Mouse (Mus musculus) lung, postnatal 0 days (tissue): ENCODE measurements around the gene Ick. TPM values are rescaled to one million over a fixed set of nuclear protein-coding genes. Genes with fewer than 3 reads are reported as not detected.

Source experiments
- ATAC-seq: fragments of 200-750 bp; cut with Nextera tagmentation; 2 replicates; pipeline ENCODE4 v1.8.0; 2017; ENCODE audit warnings: moderate library complexity
- DNase-seq: peaks from one replicate; pipeline ENCODE4 v3.0.0-alpha.2; 2016; ENCODE audit warnings: low spot score
- H3K27ac ChIP-seq: fragments of 300-500 bp; sonication (generic); 2 replicates; pipeline ENCODE4 v1.5.1; 2014; ENCODE audit warnings: antibody characterized with exemption, mild to moderate bottlenecking, low read length, mixed read lengths
- H3K27me3 ChIP-seq: fragments of 300-500 bp; sonication (generic); replicated peaks from 2 replicates; pipeline ENCODE4 v1.6.1; 2014; ENCODE audit warnings: low read length, mixed read lengths; ENCODE audit not compliant: insufficient read depth
- H3K36me3 ChIP-seq: fragments of 300-500 bp; sonication (generic); 2 replicates; pipeline ENCODE4 v1.6.1; 2014; ENCODE audit warnings: low read length, mixed read lengths; ENCODE audit not compliant: insufficient read depth
- H3K4me1 ChIP-seq: fragments of 300-500 bp; sonication (generic); 2 replicates; pipeline ENCODE4 v1.6.1; 2014; ENCODE audit warnings: antibody characterized with exemption, low read depth, low read length, mixed read lengths; ENCODE audit not compliant: insufficient read depth
- H3K4me2 ChIP-seq: fragments of 300-500 bp; sonication (generic); replicated peaks from 2 replicates; pipeline ENCODE4 v1.6.1; 2014; ENCODE audit warnings: low read depth, mild to moderate bottlenecking, low read length, moderate library complexity, mixed read lengths
- H3K4me3 ChIP-seq: fragments of 300-500 bp; sonication (generic); 2 replicates; pipeline ENCODE4 v1.5.1; 2014; ENCODE audit warnings: low read depth, low read length
- H3K9ac ChIP-seq: fragments of 300-500 bp; sonication (generic); replicated peaks from 2 replicates; pipeline ENCODE4 v1.6.1; 2014; ENCODE audit warnings: low read depth, mild to moderate bottlenecking
- H3K9me3 ChIP-seq: fragments of 300-500 bp; sonication (generic); 2 replicates; pipeline ENCODE4 v1.6.1; 2016; ENCODE audit warnings: low read length, mixed read lengths
- CTCF ChIP-seq: IDR thresholded peaks from 2 replicates; pipeline ENCODE4 v1.5.1; 2016; ENCODE audit warnings: antibody characterized with exemption, mild to moderate bottlenecking
- EP300 ChIP-seq: IDR thresholded peaks from 2 replicates; pipeline ENCODE4 v1.6.1; 2016; ENCODE audit warnings: antibody characterized with exemption, mild to moderate bottlenecking, control low read depth
- WGBS: fragments of 180-500 bp; shearing (Covaris S2); extraction: QIAGEN DNeasy Blood & Tissue Kit; methylation state at CpG from one replicate; pipeline ENCODE4 v1.1.7; 2014; 5-methylcytosine and 5-hydroxymethylcytosine counted together
- polyA plus RNA-seq: library from polyadenylated mRNA; unstranded; fragments of >200 nt; fragmentation: Nextera tagmentation; extraction: Ambion mirVana; gene quantifications from 2 replicates; pipeline ENCODE4 v1.2.1, GENCODE M21; 2015

The Ick gene
- polyA plus RNA-seq, 1 experiment from 2014 or later: 23.0 TPM

DNA sequence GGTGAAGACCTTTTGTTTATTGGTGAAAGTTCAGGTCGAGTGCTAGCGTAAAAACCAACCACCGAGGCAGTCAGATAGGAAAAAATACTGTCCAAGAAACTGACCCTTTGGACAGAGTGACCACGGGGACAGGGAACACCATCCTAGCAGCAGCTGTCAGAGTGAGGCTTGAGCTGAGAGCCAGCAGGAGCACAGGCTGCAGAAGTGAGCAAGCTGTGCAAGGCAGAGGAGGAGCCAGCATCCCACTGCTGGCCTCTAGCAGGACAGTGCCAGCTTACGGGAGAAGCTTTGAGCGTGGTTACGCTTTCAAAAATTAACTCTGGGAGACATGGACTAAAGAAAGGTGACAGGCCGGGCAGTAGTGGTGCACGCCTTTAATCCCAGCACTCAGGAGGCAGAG, 21.2 kb upstream of the Ick start:
- ATAC-seq (no peak), DNase-seq (no peak)
- H3K9me3 ChIP-seq: no peaks in the 10 kb centered on the region
- WGBS: 90% methylated on average over 9 of the region's 9 CpGs
- H3K4me1 ChIP-seq: no peaks in the 10 kb centered on the region
- no peaks in the 10 kb centered on the region for H3K27me3 ChIP-seq
- H3K9ac ChIP-seq: no peak overlapping the region
- TF ChIP-seq CTCF (no peak), EP300 (no peak)
- H3K4me2 ChIP-seq: no peak overlapping the region
- peaks cover 38% of the 10 kb centered on the region for H3K36me3 ChIP-seq
- no peak overlapping the region for H3K4me3 ChIP-seq
- no peak overlapping the region for H3K27ac ChIP-seq

GRCm38 (mm10) chr9:78088521-78088920, 20.5 kb upstream of the Ick start:
- TF ChIP-seq CTCF: no peak
- no peak for TF ChIP-seq EP300
- H3K27me3 ChIP-seq: no peaks in the 10 kb centered on the region
- no peak for DNase-seq
- no peaks in the 10 kb centered on the region for H3K9me3 ChIP-seq
- no peaks in the 10 kb centered on the region for H3K4me1 ChIP-seq
- H3K27ac ChIP-seq: no peak overlapping the region
- H3K4me3 ChIP-seq: no peak overlapping the region
- H3K36me3 ChIP-seq: peaks cover 42% of the 10 kb centered on the region
- 69% methylated on average over 4 of the region's 4 CpGs for WGBS
- H3K9ac ChIP-seq: no peak overlapping the region
- ATAC-seq: no peak
- H3K4me2 ChIP-seq: no peak overlapping the region

DNA sequence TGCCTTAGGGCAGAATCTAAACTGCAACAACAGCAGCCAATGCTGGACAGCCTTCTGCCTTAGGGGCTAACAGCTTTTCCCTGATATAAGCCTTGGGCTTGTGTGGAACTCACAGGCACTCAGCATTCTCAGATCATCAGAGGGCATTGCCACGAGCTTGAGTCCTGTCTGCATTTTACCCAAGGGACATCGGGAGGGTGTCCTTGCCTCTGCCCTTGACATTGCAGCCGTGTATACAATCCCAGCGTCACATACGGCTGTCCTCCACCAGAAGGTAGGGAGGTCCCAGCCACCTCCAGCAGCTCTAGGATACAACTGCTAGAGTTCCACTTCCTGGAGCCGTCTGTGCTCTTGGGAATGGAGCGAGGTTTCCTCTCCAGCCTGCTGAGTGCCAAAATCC, 20.0 kb upstream of the Ick start:
- H3K4me2 ChIP-seq: no peak overlapping the region
- H3K9me3 ChIP-seq: no peaks in the 10 kb centered on the region
- DNase-seq (no peak), ATAC-seq (no peak)
- no peak overlapping the region for H3K9ac ChIP-seq
- peaks cover 41% of the 10 kb centered on the region for H3K36me3 ChIP-seq
- no peak overlapping the region for H3K4me3 ChIP-seq
- no peaks in the 10 kb centered on the region for H3K4me1 ChIP-seq
- H3K27me3 ChIP-seq: no peaks in the 10 kb centered on the region
- 76% methylated on average over 7 of the region's 7 CpGs for WGBS
- TF ChIP-seq CTCF: no peak
- no peak for TF ChIP-seq EP300
- H3K27ac ChIP-seq: no peak overlapping the region

GRCm38 (mm10) chr9:78089906-78090305, 19.1 kb upstream of the Ick start:
- WGBS: 84% methylated on average over 1 of the region's 1 CpGs
- Histone ChIP-seq H3K4me2 (no peak overlapping the region), H3K27ac (no peak overlapping the region), H3K4me3 (no peak overlapping the region), H3K9ac (no peak overlapping the region), H3K27me3 (no peaks in the 10 kb centered on the region), H3K36me3 (peaks cover 35% of the 10 kb centered on the region), H3K4me1 (no peaks in the 10 kb centered on the region), H3K9me3 (no peaks in the 10 kb centered on the region)
- DNase-seq: no peak
- TF ChIP-seq CTCF (no peak), EP300 (no peak)
- ATAC-seq: no peak

DNA sequence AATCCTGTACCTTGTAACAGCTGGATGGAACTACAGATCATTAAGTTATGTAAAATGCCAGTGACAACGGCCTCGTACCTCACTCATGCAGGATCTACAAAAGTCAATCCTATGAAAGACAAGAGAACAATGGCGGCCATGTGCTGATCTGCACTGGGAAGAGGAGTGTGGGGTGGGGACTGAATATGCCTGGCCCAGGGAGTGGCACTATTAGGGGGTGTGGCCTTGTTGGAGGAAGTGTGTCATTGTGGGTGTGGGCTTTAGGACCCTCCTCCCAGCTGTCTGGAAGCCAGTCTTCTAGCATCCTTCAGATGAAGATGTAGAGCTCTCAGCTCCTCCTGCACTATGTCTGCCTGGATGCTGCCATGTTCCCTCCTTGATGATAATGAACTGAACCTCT, 18.4 kb upstream of the Ick start:
- no peak for TF ChIP-seq CTCF
- TF ChIP-seq EP300: no peak
- WGBS: 95% methylated on average over 3 of the region's 3 CpGs
- Histone ChIP-seq H3K4me1 (no peaks in the 10 kb centered on the region), H3K27ac (no peak overlapping the region), H3K4me2 (no peak overlapping the region), H3K27me3 (no peaks in the 10 kb centered on the region), H3K36me3 (peaks cover 35% of the 10 kb centered on the region; the same call in 1 of the 2 replicates), H3K9me3 (no peaks in the 10 kb centered on the region), H3K4me3 (no peak overlapping the region), H3K9ac (no peak overlapping the region)
- ATAC-seq (no peak), DNase-seq (no peak)

GRCm38 (mm10) chr9:78095686-78096085, 13.3 kb upstream of the Ick start:
- ATAC-seq: no peak
- no peaks in the 10 kb centered on the region for H3K27me3 ChIP-seq
- H3K9me3 ChIP-seq: no peaks in the 10 kb centered on the region
- no peak overlapping the region for H3K9ac ChIP-seq
- no peak overlapping the region for H3K4me2 ChIP-seq
- H3K27ac ChIP-seq: no peak overlapping the region
- no peak for DNase-seq
- TF ChIP-seq EP300: no peak
- TF ChIP-seq CTCF: no peak
- no peaks in the 10 kb centered on the region for H3K4me1 ChIP-seq
- H3K36me3 ChIP-seq: peaks cover 45% of the 10 kb centered on the region; the same call in 1 of the 2 replicates
- H3K4me3 ChIP-seq: no peak overlapping the region
- 95% methylated on average over 12 of the region's 12 CpGs for WGBS

GRCm38 (mm10) chr9:78096376-78096775, 12.6 kb upstream of the Ick start:
- Histone ChIP-seq H3K9me3 (no peaks in the 10 kb centered on the region), H3K4me3 (no peak overlapping the region), H3K36me3 (peaks cover 45% of the 10 kb centered on the region; the same call in 1 of the 2 replicates), H3K9ac (no peak overlapping the region), H3K27me3 (no peaks in the 10 kb centered on the region), H3K27ac (no peak overlapping the region), H3K4me1 (no peaks in the 10 kb centered on the region), H3K4me2 (no peak overlapping the region)
- TF ChIP-seq EP300 (no peak), CTCF (peak; percentile 50)
- WGBS: 99% methylated on average over 5 of the region's 6 CpGs
- ATAC-seq (no peak), DNase-seq (no peak)
